Mouse (Mus musculus): ENCODE data around the gene Pcdh15.

DNA sequence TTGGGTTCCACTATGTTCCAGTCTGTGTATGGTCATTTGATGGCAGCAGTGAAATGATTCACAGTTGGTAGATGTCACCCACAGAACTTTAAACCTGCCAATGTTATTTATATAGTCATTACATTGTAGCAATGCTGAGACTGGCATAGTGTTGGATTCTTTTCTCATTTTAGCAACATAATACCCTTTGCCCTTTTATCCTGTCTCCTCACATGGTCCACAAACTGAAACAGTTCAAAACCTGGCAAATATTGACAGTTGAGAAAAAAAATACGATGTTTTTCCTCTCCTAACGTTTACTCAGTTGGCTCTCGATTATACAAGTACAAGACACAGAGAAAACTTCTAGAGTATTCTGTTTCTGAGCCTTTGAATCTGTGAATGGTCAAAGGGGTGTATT is 38.8 kb downstream of the Pcdh15 start:
- TF ChIP-seq EP300 (IDR thresholded peaks at IDR 0.05; ENCODE audit: insufficient read depth, low read depth, low read length): no peak
- TF ChIP-seq POLR2A (IDR thresholded peaks at IDR 0.05; ENCODE audit: insufficient read depth, low read length): no peak

Data from ES-Bruce4 (cell line).